ENCODE assay signal across 24 mouse cellular contexts in genomic region chr3:105787328-105787727, GRCm38 (mm10).
"Had no signal": no experiment of that assay in that cellular context is flagged by ENCODE, and none has a peak within 500 bp of the region (broad histone marks: within the 10 kb centered on the region; RNA-seq: fewer than 3 reads in every experiment).

No protein-coding gene starts in this region.

- ATAC-seq: liver, postnatal 0 days; lung, postnatal 0 days; midbrain, embryonic 13.5 days; midbrain, embryonic 15.5 days had no signal

- H3K4me3 ChIP-seq: liver, embryonic 15.5 days; lung, embryonic 15.5 days; megakaryocyte, embryonic 14.5 days; midbrain, embryonic 13.5 days; midbrain, embryonic 15.5 days; myocyte; neural tube, embryonic 13.5 days; neural tube, embryonic 15.5 days; stomach, embryonic 15.5 days had no signal

- H3K36me3 ChIP-seq: lung, embryonic 15.5 days; midbrain, embryonic 13.5 days; midbrain, embryonic 15.5 days; neural tube, embryonic 15.5 days had no signal

- H3K4me1 ChIP-seq: midbrain, embryonic 15.5 days; stomach, embryonic 15.5 days had no signal

- H3K9me3 ChIP-seq: liver, embryonic 15.5 days; lung, embryonic 15.5 days; megakaryocyte, embryonic 14.5 days; midbrain, embryonic 15.5 days; neural tube, embryonic 15.5 days; stomach, embryonic 15.5 days had no signal

- H3K27ac ChIP-seq: liver, embryonic 15.5 days; lung, embryonic 15.5 days; midbrain, embryonic 13.5 days; midbrain, embryonic 15.5 days; neural tube, embryonic 13.5 days; neural tube, embryonic 15.5 days; stomach, embryonic 15.5 days; stomach, postnatal 0 days had no signal

- H3K4me2 ChIP-seq: liver, embryonic 15.5 days; lung, embryonic 15.5 days; midbrain, embryonic 11.5 days; midbrain, embryonic 13.5 days; midbrain, embryonic 15.5 days; neural tube, embryonic 13.5 days; neural tube, embryonic 15.5 days; stomach, embryonic 15.5 days had no signal

- H3K9ac ChIP-seq: liver, embryonic 15.5 days; liver, postnatal 0 days; lung, embryonic 15.5 days; midbrain, embryonic 13.5 days; midbrain, embryonic 15.5 days; neural tube, embryonic 13.5 days; neural tube, embryonic 15.5 days; stomach, embryonic 15.5 days had no signal

- H3K27me3 ChIP-seq: liver, embryonic 15.5 days; lung, embryonic 15.5 days; megakaryocyte, embryonic 14.5 days; midbrain, embryonic 13.5 days; midbrain, embryonic 15.5 days; neural tube, embryonic 13.5 days; neural tube, embryonic 15.5 days; stomach, embryonic 15.5 days had no signal

- DNase-seq: liver, postnatal 0 days; lung, adult 2 months; lung, postnatal 14 days; lung, postnatal 4 days; retina, postnatal 1 day; right cerebral cortex, adult 18-20 months; right cerebral cortex, postnatal 25 days; right cerebral cortex, postnatal 4 days; spleen, adult 18-20 months; thymus, adult 2 months; thymus, postnatal 25 days; thymus, postnatal 4 days had no signal
